Mouse (Mus musculus) activated CD4-positive, CD25-positive, alpha-beta regulatory T cell, adult 4 months (primary cell): ENCODE measurements around the gene Ankrd33. TPM values are rescaled to one million over a fixed set of nuclear protein-coding genes. Genes with fewer than 3 reads are reported as not detected.

Source experiments
- ATAC-seq: one replicate; pipeline ENCODE4 v1.8.0; 2017
- polyA plus RNA-seq, 2 experiments: library from polyadenylated mRNA; unstranded; fragments of 100-300 nt; shearing (Covaris generic); gene quantifications; one replicate each; pipeline ENCODE4 v1.2.1; 2017

Gene Ankrd33
- not detected for polyA plus RNA-seq

GRCm38 (mm10) chr15:101115511-101116110 is at the start of gene Ankrd33:
Gene Ankrd33, plus strand, starts transcription at chr15:101115755.
- no peak for ATAC-seq

GRCm38 (mm10) chr15:101066364-101066847 is 49.1 kb upstream of the Ankrd33 start:
- no peak for ATAC-seq

GRCm38 (mm10) chr15:101066920-101067696 is 48.4 kb upstream of the Ankrd33 start:
- ATAC-seq: no peak

- ATAC-seq: no peak
Measured at GRCm38 (mm10) chr15:101068029-101068428, 47.5 kb upstream of the Ankrd33 start.

GRCm38 (mm10) chr15:101068671-101069070 is 46.9 kb upstream of the Ankrd33 start:
- no peak for ATAC-seq

GRCm38 (mm10) chr15:101069641-101070190 is 45.8 kb upstream of the Ankrd33 start:
- ATAC-seq: no peak

- no peak for ATAC-seq
Measured at GRCm38 (mm10) chr15:101070762-101071161, 44.8 kb upstream of the Ankrd33 start.

- ATAC-seq: no peak
Measured at GRCm38 (mm10) chr15:101072736-101073135, 42.8 kb upstream of the Ankrd33 start.

- ATAC-seq: no peak
Measured at GRCm38 (mm10) chr15:101074067-101074466, 41.5 kb upstream of the Ankrd33 start.

- no peak for ATAC-seq
Measured at GRCm38 (mm10) chr15:101075150-101075549, 40.4 kb upstream of the Ankrd33 start.

GRCm38 (mm10) chr15:101075656-101076055 is 39.9 kb upstream of the Ankrd33 start:
- ATAC-seq: no peak

GRCm38 (mm10) chr15:101076071-101077000 is 39.2 kb upstream of the Ankrd33 start:
- ATAC-seq: no peak

- ATAC-seq: no peak
Measured at GRCm38 (mm10) chr15:101077001-101077812, 38.3 kb upstream of the Ankrd33 start.

- ATAC-seq: no peak
Measured at GRCm38 (mm10) chr15:101077813-101078730, 37.5 kb upstream of the Ankrd33 start, which contains the start of gene Fignl2. Gene Fignl2, minus strand, starts transcription at chr15:101078567.

- ATAC-seq: no peak
Measured at GRCm38 (mm10) chr15:101078731-101079156, 36.8 kb upstream of the Ankrd33 start.

- ATAC-seq: no peak
Measured at GRCm38 (mm10) chr15:101080031-101080520, 35.5 kb upstream of the Ankrd33 start.

GRCm38 (mm10) chr15:101081035-101081548 is 34.5 kb upstream of the Ankrd33 start:
- no peak for ATAC-seq

- ATAC-seq: no peak
Measured at GRCm38 (mm10) chr15:101082236-101082635, 33.3 kb upstream of the Ankrd33 start.

GRCm38 (mm10) chr15:101084499-101084898 is 31.1 kb upstream of the Ankrd33 start:
- no peak for ATAC-seq

GRCm38 (mm10) chr15:101086451-101086850 is 29.1 kb upstream of the Ankrd33 start:
- ATAC-seq: no peak
